Mouse (Mus musculus) heart, postnatal 14 days (tissue): ENCODE measurements around the gene Poc1b. TPM values are rescaled to one million over a fixed set of nuclear protein-coding genes. Genes with fewer than 3 reads are reported as not detected.

ENCODE experiments used
- DNase-seq, 2 experiments: peaks; one replicate each; pipeline ENCODE4 v3.0.0; 2021 to 2022
- intact Hi-C: fragments of 180-260 bp; cut with DNase I; formaldehyde crosslinking; loops from one replicate; pipeline ENCODE4 v1.15.1; 2025
- total RNA-seq, 2 experiments: library from RNA; stranded (reverse); gene quantifications; 2 replicates each; pipeline ENCODE4 v1.2.3; 2021

Poc1b gene
- total RNA-seq, 2 experiments from 2014 or later: 7.6 to 8.8 TPM

DNA sequence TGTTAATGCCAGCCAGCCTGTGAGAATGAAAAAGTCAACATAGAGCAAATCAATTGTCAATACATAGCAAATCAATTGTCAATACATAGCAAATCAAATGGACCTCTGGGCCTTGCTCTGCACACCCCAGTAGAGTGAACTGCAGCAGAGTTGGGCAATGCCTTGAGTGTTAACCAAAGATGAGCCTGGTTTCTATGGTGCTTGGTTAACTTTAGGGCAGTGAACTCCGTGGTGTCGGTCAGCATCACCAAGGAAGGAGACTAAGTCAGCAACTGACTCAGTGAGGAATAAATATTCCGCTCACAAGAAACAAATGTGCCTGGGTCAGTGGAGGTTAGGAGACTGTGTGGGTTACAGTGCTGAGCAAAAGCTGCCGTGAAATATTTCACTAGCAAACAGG lies 72.7 kb downstream of the Poc1b start:
- DNase-seq: no peak
- intact Hi-C loops: no loop called here

DNA sequence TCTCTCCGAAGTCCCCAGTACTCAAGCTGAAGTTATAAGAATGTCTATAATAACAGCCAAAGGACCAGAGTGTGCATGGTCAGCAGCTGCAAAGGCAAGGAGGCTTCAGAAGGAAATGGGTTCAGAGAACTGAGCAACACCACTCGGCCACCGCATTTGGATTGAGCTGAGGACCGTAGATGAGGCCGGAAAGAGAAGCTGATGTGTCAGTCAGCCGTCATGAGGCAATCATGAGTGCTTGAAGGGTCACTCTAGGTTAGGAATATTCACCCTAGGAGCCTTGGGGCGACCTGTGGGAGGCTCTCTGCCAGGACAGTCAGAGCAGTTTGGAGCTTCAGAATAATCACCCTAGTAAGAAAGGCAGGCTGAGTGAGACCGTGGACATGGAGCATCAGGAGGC lies 74.7 kb downstream of the Poc1b start:
- no peak for DNase-seq
- intact Hi-C loops: no loop called here

GRCm38 (mm10) chr10:99182107-99182506 lies 75.3 kb downstream of the Poc1b start:
- no peak for DNase-seq
- intact Hi-C loops: no loop called here

DNA sequence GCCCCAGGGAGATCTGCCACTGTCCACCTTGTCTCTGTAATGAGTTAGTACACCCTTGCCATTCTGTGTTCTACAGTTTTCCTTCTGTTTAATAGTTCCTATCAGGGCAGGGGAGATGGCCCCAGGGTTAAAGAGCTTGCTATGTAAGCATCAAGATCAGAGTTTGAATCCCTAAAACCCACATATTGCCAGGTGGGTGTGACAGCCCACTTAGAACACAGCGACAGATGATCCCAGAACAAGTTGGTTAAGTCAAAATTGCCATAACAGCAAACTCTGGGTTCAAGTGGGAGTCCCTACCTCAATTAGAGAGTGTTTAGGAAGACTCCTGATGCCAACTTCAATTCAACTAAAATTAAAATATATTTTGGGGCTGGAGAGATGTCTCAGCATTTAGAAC lies 81.3 kb downstream of the Poc1b start:
- intact Hi-C loops: no loop called here
- no peak for DNase-seq

GRCm38 (mm10) chr10:99188656-99189603 lies 82.1 kb downstream of the Poc1b start:
- intact Hi-C loops: no loop called here

GRCm38 (mm10) chr10:99190798-99191197 lies 84.0 kb downstream of the Poc1b start:
- DNase-seq: peak; percentile 58 to 73
- intact Hi-C loops: loop anchor here (5.0 kb wide), 1 partner anchor 387 kb away; no protein-coding TSS in a partner anchor

More at GRCm38 (mm10) chr10:99188656-99189603, 82.1 kb downstream of the Poc1b start:
- no peak for DNase-seq

DNA sequence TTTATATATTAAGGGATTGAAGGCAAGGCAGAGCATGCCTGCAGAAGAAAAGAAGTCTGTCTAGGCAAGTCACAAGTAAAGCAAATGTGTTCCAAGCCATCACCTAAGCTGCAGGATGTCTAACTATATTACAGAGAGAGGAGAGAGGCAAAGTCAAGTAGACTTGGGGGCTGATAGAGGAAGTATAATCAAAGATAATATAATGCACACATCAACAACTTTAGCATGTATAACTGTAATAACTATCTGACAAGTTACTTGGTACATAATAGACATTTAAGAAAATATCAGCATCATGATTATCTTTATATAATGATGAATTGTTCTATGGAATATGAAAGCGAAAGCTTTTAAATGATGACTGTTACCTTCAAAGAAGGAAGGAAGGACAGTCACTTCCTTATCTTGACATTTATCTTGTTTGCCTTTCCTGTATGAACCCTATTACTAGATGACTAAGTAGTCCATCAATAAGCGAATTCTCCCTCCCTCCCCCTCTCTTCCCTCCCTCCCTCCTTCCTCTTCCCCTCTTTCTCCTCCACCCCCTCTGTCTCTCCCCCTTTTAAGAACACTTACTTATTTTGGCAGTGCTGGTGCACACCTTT lies 87.7 kb downstream of the Poc1b start:
- no peak for DNase-seq
- intact Hi-C loops: loop anchor here (5.0 kb wide), 1 partner anchor 383 kb away; no protein-coding TSS in a partner anchor

GRCm38 (mm10) chr10:99196556-99196955 lies 89.7 kb downstream of the Poc1b start:
- intact Hi-C loops: no loop called here
- DNase-seq: no peak

- intact Hi-C loops: no loop called here
- no peak for DNase-seq
Observed at GRCm38 (mm10) chr10:99197125-99197524, 90.3 kb downstream of the Poc1b start.

DNA sequence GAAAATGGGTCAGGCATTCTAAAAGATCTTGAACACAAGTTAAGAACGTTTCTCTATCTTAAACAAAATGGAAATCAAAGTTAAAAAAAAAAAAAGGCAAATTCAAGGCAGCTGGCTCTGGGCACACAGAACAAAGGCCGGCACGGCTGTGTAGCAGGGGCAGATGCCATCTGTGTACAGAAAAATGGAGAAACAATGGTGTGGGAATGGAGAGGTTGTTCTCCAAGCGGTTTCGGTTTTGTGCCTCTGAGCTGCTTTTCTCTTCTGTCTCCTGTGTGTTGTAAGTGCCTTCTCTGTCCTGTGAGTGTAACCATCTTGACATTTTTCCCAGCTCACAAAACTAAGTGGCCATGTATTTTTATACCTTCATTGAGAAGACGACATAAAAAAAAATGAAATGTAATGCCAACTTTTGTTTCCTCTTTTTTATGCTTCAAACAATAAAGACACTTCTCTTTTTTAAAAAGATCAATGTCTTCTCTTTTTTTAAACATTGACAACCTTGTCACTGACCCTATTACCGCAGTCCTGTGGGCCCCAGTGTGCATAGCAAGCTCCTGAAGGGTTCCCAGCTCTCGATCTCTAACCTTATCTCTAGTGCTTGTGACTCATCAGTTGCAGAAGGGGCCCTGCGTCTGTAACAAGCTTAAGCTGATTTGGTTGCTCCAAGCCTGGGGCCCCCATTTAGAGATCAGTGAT lies 90.9 kb downstream of the Poc1b start:
- no peak for DNase-seq
- intact Hi-C loops: no loop called here

GRCm38 (mm10) chr10:99198946-99199345 lies 92.1 kb downstream of the Poc1b start:
- intact Hi-C loops: no loop called here
- no peak for DNase-seq

GRCm38 (mm10) chr10:99200944-99201343 lies 94.1 kb downstream of the Poc1b start:
- no peak for DNase-seq
- intact Hi-C loops: loop anchor here (2.0 kb wide), 1 partner anchor 32 kb away; no protein-coding TSS in a partner anchor

GRCm38 (mm10) chr10:99201786-99202185 lies 95.0 kb downstream of the Poc1b start:
- intact Hi-C loops: loop anchor here (2.0 kb wide), 2 partner anchors 33 to 59 kb away; no protein-coding TSS in a partner anchor
- DNase-seq: peak in 1 of 2 experiments; percentile 13

- no peak for DNase-seq
- intact Hi-C loops: loop anchor here (2.0 kb wide), 1 partner anchor 58 kb away; no protein-coding TSS in a partner anchor
Observed at GRCm38 (mm10) chr10:99202363-99202762, 95.5 kb downstream of the Poc1b start.

- no peak for DNase-seq
- intact Hi-C loops: loop anchor here (2.0 kb wide), 1 partner anchor 58 kb away; no protein-coding TSS in a partner anchor
Observed at GRCm38 (mm10) chr10:99203163-99203562, 96.3 kb downstream of the Poc1b start.

- DNase-seq: peak; percentile 40 to 50
- intact Hi-C loops: loop anchor here (2.0 kb wide), 1 partner anchor 57 kb away; no protein-coding TSS in a partner anchor
Observed at GRCm38 (mm10) chr10:99203577-99204487, 97.0 kb downstream of the Poc1b start.

DNA sequence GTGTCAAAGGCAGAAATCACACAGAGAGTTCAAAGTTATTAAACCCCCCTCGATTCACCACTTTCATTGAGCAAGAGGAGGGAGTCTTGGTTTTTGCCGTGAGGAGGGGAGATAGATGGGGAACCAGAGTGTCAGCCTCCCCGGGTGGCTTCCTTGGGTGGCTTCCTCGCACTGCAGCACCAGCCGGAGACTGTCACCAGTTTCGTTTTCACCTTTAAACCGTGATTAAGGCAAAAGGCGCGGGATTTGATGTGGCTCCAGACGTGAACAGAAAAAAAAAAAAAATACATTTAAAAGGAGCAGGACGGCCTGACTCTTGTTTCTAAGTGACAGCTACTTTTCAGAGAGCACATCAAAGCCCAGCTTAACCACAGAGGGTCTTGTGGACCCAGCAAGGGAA lies 97.7 kb downstream of the Poc1b start:
- DNase-seq: peak; percentile 30 to 41
- intact Hi-C loops: no loop called here

DNA sequence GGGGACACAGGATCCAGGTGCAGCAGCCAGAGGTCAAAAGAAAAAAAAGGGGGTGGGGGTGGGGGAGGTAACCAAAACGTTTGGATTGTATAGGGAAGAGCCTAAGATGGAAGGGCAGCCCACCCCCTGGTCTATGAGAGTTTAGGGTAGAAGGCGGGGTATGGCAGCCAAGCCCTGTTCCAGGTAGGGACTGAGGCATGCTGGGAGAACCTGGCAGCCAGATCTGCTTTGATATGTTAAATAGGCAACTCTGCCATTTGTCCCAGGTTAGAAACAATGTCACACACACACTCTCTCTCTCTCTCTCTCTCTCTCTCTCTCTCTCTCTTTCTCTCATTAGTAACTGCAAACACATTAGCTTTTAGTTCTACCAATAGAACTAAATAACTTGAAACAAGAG lies 100.3 kb downstream of the Poc1b start:
- intact Hi-C loops: no loop called here
- no peak for DNase-seq

DNA sequence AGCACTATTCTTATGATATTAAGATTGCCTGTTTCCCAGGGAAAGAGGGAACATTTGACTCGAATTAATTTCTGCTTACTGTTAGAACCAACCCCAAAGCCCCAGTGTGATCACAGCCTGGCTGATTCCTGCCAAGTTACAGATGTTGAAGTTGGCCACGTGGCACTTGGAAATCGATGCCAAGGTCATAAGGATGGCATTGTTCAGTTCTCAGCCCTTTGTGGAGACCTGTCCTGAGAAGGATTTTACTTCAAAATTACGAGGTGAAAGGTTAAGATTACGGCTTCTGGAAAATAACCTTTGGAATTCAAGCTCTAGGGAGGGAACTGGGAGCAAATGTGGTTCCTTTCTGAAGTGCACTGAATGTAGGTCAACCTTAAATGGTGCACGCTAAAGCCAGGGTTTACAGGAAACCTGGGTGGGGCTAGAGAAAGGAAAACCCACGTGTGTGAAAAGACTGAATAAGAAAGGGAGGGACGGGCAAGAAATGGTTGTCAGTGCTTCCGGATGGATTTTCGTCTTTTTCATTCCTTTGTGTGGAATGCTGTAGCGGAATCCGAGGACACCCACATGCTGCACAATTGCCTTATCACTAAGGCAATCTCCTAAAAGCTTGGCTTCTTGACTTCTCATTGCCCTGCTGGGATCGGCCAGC lies 102.4 kb downstream of the Poc1b start:
- DNase-seq: no peak
- intact Hi-C loops: no loop called here
